Mouse (Mus musculus): Measurements from ENCODE around the gene Iqce. TPM values are rescaled to one million over a fixed set of nuclear protein-coding genes. Genes with fewer than 3 reads are reported as not detected.

The Iqce gene
- not detected in 2 replicates for polyA plus RNA-seq (2012; ENCODE audit: insufficient read depth, insufficient read length, low replicate concordance, missing spikeins)

- 0 out of 2 replicates have a peak, but pooled peaks have one; percentile 16 for TF ChIP-seq CTCF (IDR thresholded peaks at IDR 0.05; ENCODE audit: insufficient read depth, low read depth, low read length)
- TF ChIP-seq POLR2A (IDR thresholded peaks at IDR 0.05; ENCODE audit: insufficient read depth, low read depth, low read length) = peak; percentile 61; the same call in 1 of the 2 replicates
- H3K27ac ChIP-seq (ENCODE audit: insufficient read depth, low read depth, low read length) = peak within 1 kb of the TSS; percentile 53
- H3K4me3 ChIP-seq (ENCODE audit: insufficient read depth, low read depth, low read length) = peak within 1 kb of the TSS; percentile 86
- H3K4me1 ChIP-seq (ENCODE audit: control insufficient read depth, insufficient read depth, low read length) = peaks cover 28% of the 10 kb centered on the region
- WGBS = under 1% methylated on average over 33 of the region's 33 CpGs
These were observed at the start of gene Iqce for GRCm38 (mm10) chr5:140702103-140702513. Iqce (minus strand) TSS chr5:140702378.

GRCm38 (mm10) chr5:140750925-140751324, 48.7 kb upstream of the Iqce start:
- TF ChIP-seq POLR2A (IDR thresholded peaks at IDR 0.05; ENCODE audit: insufficient read depth, low read depth, low read length) = no peak
- TF ChIP-seq CTCF (IDR thresholded peaks at IDR 0.05; ENCODE audit: insufficient read depth, low read depth, low read length) = no peak
- peaks cover 8% of the 10 kb centered on the region for H3K4me1 ChIP-seq (ENCODE audit: control insufficient read depth, insufficient read depth, low read length)
- no peak overlapping the region for H3K27ac ChIP-seq (ENCODE audit: insufficient read depth, low read depth, low read length)
- no peak overlapping the region for H3K4me3 ChIP-seq (ENCODE audit: insufficient read depth, low read depth, low read length)
- 5% methylated on average over 1 of the region's 2 CpGs for WGBS

GRCm38 (mm10) chr5:140749062-140749875, 47.1 kb upstream of the Iqce start:
- Histone ChIP-seq H3K4me3 (ENCODE audit: insufficient read depth, low read depth, low read length) (no peak overlapping the region; the same call in 1 of the 2 replicates), H3K27ac (ENCODE audit: insufficient read depth, low read depth, low read length) (no peak overlapping the region), H3K4me1 (ENCODE audit: control insufficient read depth, insufficient read depth, low read length) (peaks cover 8% of the 10 kb centered on the region)
- peak; percentile 72 for TF ChIP-seq CTCF (IDR thresholded peaks at IDR 0.05; ENCODE audit: insufficient read depth, low read depth, low read length)
- TF ChIP-seq POLR2A (IDR thresholded peaks at IDR 0.05; ENCODE audit: insufficient read depth, low read depth, low read length) = no peak
- 17% methylated on average over 12 of the region's 12 CpGs for WGBS

- H3K4me3 ChIP-seq (ENCODE audit: insufficient read depth, low read depth, low read length) = no peak overlapping the region
- TF ChIP-seq POLR2A (IDR thresholded peaks at IDR 0.05; ENCODE audit: insufficient read depth, low read depth, low read length) = no peak
- no peak for TF ChIP-seq CTCF (IDR thresholded peaks at IDR 0.05; ENCODE audit: insufficient read depth, low read depth, low read length)
- peaks cover 8% of the 10 kb centered on the region for H3K4me1 ChIP-seq (ENCODE audit: control insufficient read depth, insufficient read depth, low read length)
- H3K27ac ChIP-seq (ENCODE audit: insufficient read depth, low read depth, low read length) = no peak overlapping the region
- WGBS = 80% methylated on average over 10 of the region's 10 CpGs
These were observed 46.2 kb upstream of the Iqce start for GRCm38 (mm10) chr5:140748425-140748824.

GRCm38 (mm10) chr5:140743706-140744131, 41.5 kb upstream of the Iqce start:
- WGBS = 42% methylated on average over 12 of the region's 12 CpGs
- TF ChIP-seq CTCF (IDR thresholded peaks at IDR 0.05; ENCODE audit: insufficient read depth, low read depth, low read length) = no peak
- TF ChIP-seq POLR2A (IDR thresholded peaks at IDR 0.05; ENCODE audit: insufficient read depth, low read depth, low read length) = no peak
- H3K4me3 ChIP-seq (ENCODE audit: insufficient read depth, low read depth, low read length) = no peak overlapping the region
- H3K4me1 ChIP-seq (ENCODE audit: control insufficient read depth, insufficient read depth, low read length) = peaks cover 7% of the 10 kb centered on the region
- no peak overlapping the region for H3K27ac ChIP-seq (ENCODE audit: insufficient read depth, low read depth, low read length)

GRCm38 (mm10) chr5:140741877-140742276, 39.7 kb upstream of the Iqce start:
- peaks cover 7% of the 10 kb centered on the region for H3K4me1 ChIP-seq (ENCODE audit: control insufficient read depth, insufficient read depth, low read length)
- no peak overlapping the region for H3K27ac ChIP-seq (ENCODE audit: insufficient read depth, low read depth, low read length)
- no peak for TF ChIP-seq CTCF (IDR thresholded peaks at IDR 0.05; ENCODE audit: insufficient read depth, low read depth, low read length)
- no peak for TF ChIP-seq POLR2A (IDR thresholded peaks at IDR 0.05; ENCODE audit: insufficient read depth, low read depth, low read length)
- no peak overlapping the region for H3K4me3 ChIP-seq (ENCODE audit: insufficient read depth, low read depth, low read length)

- no peak overlapping the region for H3K27ac ChIP-seq (ENCODE audit: insufficient read depth, low read depth, low read length)
- H3K4me3 ChIP-seq (ENCODE audit: insufficient read depth, low read depth, low read length) = no peak overlapping the region
- WGBS = 76% methylated on average over 11 of the region's 11 CpGs
- TF ChIP-seq CTCF (IDR thresholded peaks at IDR 0.05; ENCODE audit: insufficient read depth, low read depth, low read length) (no peak), POLR2A (IDR thresholded peaks at IDR 0.05; ENCODE audit: insufficient read depth, low read depth, low read length) (no peak)
- peaks cover 7% of the 10 kb centered on the region for H3K4me1 ChIP-seq (ENCODE audit: control insufficient read depth, insufficient read depth, low read length)
These were observed 38.9 kb upstream of the Iqce start for GRCm38 (mm10) chr5:140741040-140741439.

- H3K4me1 ChIP-seq (ENCODE audit: control insufficient read depth, insufficient read depth, low read length) = peaks cover 15% of the 10 kb centered on the region
- TF ChIP-seq POLR2A (IDR thresholded peaks at IDR 0.05; ENCODE audit: insufficient read depth, low read depth, low read length) (no peak), CTCF (IDR thresholded peaks at IDR 0.05; ENCODE audit: insufficient read depth, low read depth, low read length) (no peak)
- no peak overlapping the region for H3K27ac ChIP-seq (ENCODE audit: insufficient read depth, low read depth, low read length)
- WGBS = 45% methylated on average over 12 of the region's 12 CpGs
- H3K4me3 ChIP-seq (ENCODE audit: insufficient read depth, low read depth, low read length) = no peak overlapping the region
These were observed 37.6 kb upstream of the Iqce start for GRCm38 (mm10) chr5:140739813-140740212.

- no peak overlapping the region for H3K27ac ChIP-seq (ENCODE audit: insufficient read depth, low read depth, low read length)
- peaks cover 15% of the 10 kb centered on the region for H3K4me1 ChIP-seq (ENCODE audit: control insufficient read depth, insufficient read depth, low read length)
- TF ChIP-seq POLR2A (IDR thresholded peaks at IDR 0.05; ENCODE audit: insufficient read depth, low read depth, low read length) = no peak
- 25% methylated on average over 13 of the region's 13 CpGs for WGBS
- H3K4me3 ChIP-seq (ENCODE audit: insufficient read depth, low read depth, low read length) = 0 out of 2 replicates have a peak overlapping the region, but pooled peaks have one; percentile 8
These were observed 34.0 kb upstream of the Iqce start for GRCm38 (mm10) chr5:140736166-140736565.
